15 mouse cellular contexts compared by ENCODE assay signal in the genomic region with DNA sequence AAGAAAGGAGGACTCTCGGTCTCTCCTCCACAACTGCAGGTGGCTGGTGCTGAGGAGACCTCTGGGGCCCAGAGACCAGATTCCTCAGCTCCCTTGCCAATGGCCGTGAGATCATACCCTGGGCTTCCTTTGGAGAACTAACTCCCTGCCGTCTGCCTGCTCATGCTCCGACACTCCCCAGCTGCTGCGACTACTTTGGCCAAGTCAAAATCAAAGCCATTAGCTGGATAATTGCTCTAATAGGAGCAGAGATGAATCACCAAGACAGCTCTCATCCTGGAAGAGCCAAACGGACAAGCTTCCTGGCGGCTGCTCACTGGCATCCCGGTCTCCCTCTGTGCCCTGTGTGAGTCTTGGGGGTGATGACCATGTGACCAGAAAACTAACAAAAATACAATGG.
A peak's percentile ranks its signal among the peaks of the same experiment; 100 is the strongest.
DNase-seq lines count a peak whose midpoint lies in the region; ATAC-seq lines count a peak whose summit lies in the region.
"Had no signal": no experiment of that assay in that cellular context is flagged by ENCODE, and none has a peak within 500 bp of the region (broad histone marks: within the 10 kb centered on the region; RNA-seq: fewer than 3 reads in every experiment).

No protein-coding gene starts in this region.

- no peaks in the 10 kb centered on the region for H3K36me3 ChIP-seq in heart, embryonic 11.5 days (ENCODE audit: control insufficient read depth, insufficient read depth, low read length)
- H3K36me3 ChIP-seq: forebrain, embryonic 10.5 days; limb, embryonic 15.5 days had no signal

- intact Hi-C loops in heart, postnatal 36 days (cut with DNase I): no loop called here

- H3K27ac ChIP-seq in heart, embryonic 11.5 days (ENCODE audit: low read depth, low read length): no peak overlapping the region
- H3K27ac ChIP-seq: forebrain, embryonic 10.5 days; limb, embryonic 15.5 days had no signal

- H3K4me3 ChIP-seq in heart, embryonic 11.5 days (ENCODE audit: low read depth, low read length): no peak overlapping the region
- H3K4me3 ChIP-seq: forebrain, embryonic 10.5 days; limb, embryonic 15.5 days had no signal

- no peaks in the 10 kb centered on the region for H3K27me3 ChIP-seq in heart, embryonic 11.5 days (ENCODE audit: control insufficient read depth, insufficient read depth, low read length)
- H3K27me3 ChIP-seq: limb, embryonic 15.5 days had no signal

- H3K4me1 ChIP-seq in heart, embryonic 11.5 days (ENCODE audit: control insufficient read depth, insufficient read depth, low read length): no peaks in the 10 kb centered on the region
- H3K4me1 ChIP-seq: limb, embryonic 15.5 days had no signal

- H3K4me2 ChIP-seq in heart, embryonic 11.5 days: no peak overlapping the region
- H3K4me2 ChIP-seq: limb, embryonic 15.5 days had no signal

- peak; percentile 21 to 22 for DNase-seq in heart, adult 18-20 months
- DNase-seq in kidney, postnatal 14 days: peak; percentile 22
- no peak for DNase-seq in kidney, adult 9 months
- DNase-seq in heart, adult 8-10 months (ENCODE audit: low spot score): peak; percentile 18
- DNase-seq in heart, postnatal 36 days: peak; percentile 6 to 22
- DNase-seq in spleen, postnatal 36 days (ENCODE audit: low spot score in 2 of 2): no peak
- DNase-seq in c-Kit-positive CD71-positive TER-119-positive erythroid progenitor cells, embryonic 14.5 days (ENCODE audit: low spot score): no peak
- DNase-seq: cerebellum, adult 8-10 months; layer of hippocampus, adult 9-11 months; liver, postnatal 0 days; thymus, adult 2 months had no signal

- no peaks in the 10 kb centered on the region for H3K9me3 ChIP-seq in heart, embryonic 11.5 days (replicated peaks; ENCODE audit: control insufficient read depth, low read length)
- H3K9me3 ChIP-seq: limb, embryonic 15.5 days had no signal

- 63% methylated on average over 8 of the region's 8 CpGs for WGBS in heart, embryonic 11.5 days (ENCODE audit: insufficient replicate concordance)

- no peak for ATAC-seq in heart, embryonic 11.5 days (replicated peaks; ENCODE audit: insufficient number of reproducible peaks, low FRiP score, low TSS enrichment)
- ATAC-seq: inflammation-experienced regulatory T-cells, adult 6 months; liver, postnatal 0 days had no signal

- no peak overlapping the region for H3K9ac ChIP-seq in heart, embryonic 11.5 days (ENCODE audit: low read depth, low read length)
- H3K9ac ChIP-seq: limb, embryonic 15.5 days; liver, postnatal 0 days had no signal

Comparison
In these comparisons a context has a peak if more than half of its experiments do, and no peak if none do; other contexts are left out.
1. DNase-seq: peak in heart, adult 18-20 months (2 of 2), kidney, postnatal 14 days (single experiment), heart, adult 8-10 months (single experiment) and heart, postnatal 36 days (2 of 2); none in kidney, adult 9 months (single experiment), spleen, postnatal 36 days (0 of 2) and c-Kit-positive CD71-positive TER-119-positive erythroid progenitor cells, embryonic 14.5 days (single experiment).